Mouse (Mus musculus) adrenal gland, postnatal 14 days (tissue): ENCODE measurements around the gene Jak1. TPM values are rescaled to one million over a fixed set of nuclear protein-coding genes. Genes with fewer than 3 reads are reported as not detected.
A peak's percentile ranks its signal among the peaks of the same experiment; 100 is the strongest.
"Not testable (repeated sequence)": the region's sequence is repeated elsewhere in the genome, so short reads cannot be mapped to it uniquely, and the experiment has no call there.

ENCODE experiments used
- DNase-seq: peaks from one replicate; pipeline ENCODE4 v3.0.0; 2021; ENCODE audit warnings: mixed read lengths
- total RNA-seq: library from RNA; stranded (reverse); gene quantifications from 2 replicates; pipeline ENCODE4 v1.2.3, GENCODE M21; 2021

The Jak1 gene
- total RNA-seq, 1 experiment from 2014 or later: 116 TPM

GRCm38 (mm10) chr4:101276456-101277070, 11.5 kb upstream of the Jak1 start:
- DNase-seq: peak; percentile 38

GRCm38 (mm10) chr4:101275881-101276280, 10.8 kb upstream of the Jak1 start:
- DNase-seq: no peak

- DNase-seq: no peak
These were observed 5.7 kb upstream of the Jak1 start for GRCm38 (mm10) chr4:101270734-101271133.

- not testable (repeated sequence) for DNase-seq
These were observed 3.4 kb upstream of the Jak1 start for GRCm38 (mm10) chr4:101268506-101268905.

- DNase-seq: no peak
These were observed 441 bp upstream of the Jak1 start for GRCm38 (mm10) chr4:101265523-101265922.

GRCm38 (mm10) chr4:101263968-101264740, 928 bp downstream of the Jak1 start:
- no peak for DNase-seq

- no peak for DNase-seq
These were observed 3.5 kb downstream of the Jak1 start for GRCm38 (mm10) chr4:101261596-101261995.

- DNase-seq: peak; percentile 35
These were observed 4.3 kb downstream of the Jak1 start for GRCm38 (mm10) chr4:101260744-101261291.

- DNase-seq: no peak
These were observed 8.4 kb downstream of the Jak1 start for GRCm38 (mm10) chr4:101256526-101257210.

- no peak for DNase-seq
These were observed 10.3 kb downstream of the Jak1 start for GRCm38 (mm10) chr4:101254606-101255349.

GRCm38 (mm10) chr4:101254015-101254414, 11.1 kb downstream of the Jak1 start:
- no peak for DNase-seq

GRCm38 (mm10) chr4:101252781-101253622, 12.1 kb downstream of the Jak1 start:
- DNase-seq: no peak

- DNase-seq: no peak
These were observed 13.1 kb downstream of the Jak1 start for GRCm38 (mm10) chr4:101252016-101252415.

- DNase-seq: no peak
These were observed 14.9 kb downstream of the Jak1 start for GRCm38 (mm10) chr4:101249977-101250743.

GRCm38 (mm10) chr4:101247355-101247754, 17.7 kb downstream of the Jak1 start:
- DNase-seq: no peak

GRCm38 (mm10) chr4:101246569-101246968, 18.5 kb downstream of the Jak1 start:
- no peak for DNase-seq

- no peak for DNase-seq
These were observed 20.6 kb downstream of the Jak1 start for GRCm38 (mm10) chr4:101244257-101245011.

GRCm38 (mm10) chr4:101240875-101241173, 24.3 kb downstream of the Jak1 start:
- DNase-seq: no peak

- DNase-seq: no peak
These were observed 24.8 kb downstream of the Jak1 start for GRCm38 (mm10) chr4:101240163-101240874.
